Mouse (Mus musculus): ENCODE measurements around the gene Pnmt. TPM values are rescaled to one million over a fixed set of nuclear protein-coding genes. Genes with fewer than 3 reads are reported as not detected.
A peak's percentile ranks its signal among the peaks of the same experiment; 100 is the strongest.

Pnmt gene
- under 1 TPM; 0.28 to 0.77 TPM for total RNA-seq (2021)
- long read RNA-seq, experiment 1: 0 reads
- long read RNA-seq, experiment 2: 0 reads

DNA sequence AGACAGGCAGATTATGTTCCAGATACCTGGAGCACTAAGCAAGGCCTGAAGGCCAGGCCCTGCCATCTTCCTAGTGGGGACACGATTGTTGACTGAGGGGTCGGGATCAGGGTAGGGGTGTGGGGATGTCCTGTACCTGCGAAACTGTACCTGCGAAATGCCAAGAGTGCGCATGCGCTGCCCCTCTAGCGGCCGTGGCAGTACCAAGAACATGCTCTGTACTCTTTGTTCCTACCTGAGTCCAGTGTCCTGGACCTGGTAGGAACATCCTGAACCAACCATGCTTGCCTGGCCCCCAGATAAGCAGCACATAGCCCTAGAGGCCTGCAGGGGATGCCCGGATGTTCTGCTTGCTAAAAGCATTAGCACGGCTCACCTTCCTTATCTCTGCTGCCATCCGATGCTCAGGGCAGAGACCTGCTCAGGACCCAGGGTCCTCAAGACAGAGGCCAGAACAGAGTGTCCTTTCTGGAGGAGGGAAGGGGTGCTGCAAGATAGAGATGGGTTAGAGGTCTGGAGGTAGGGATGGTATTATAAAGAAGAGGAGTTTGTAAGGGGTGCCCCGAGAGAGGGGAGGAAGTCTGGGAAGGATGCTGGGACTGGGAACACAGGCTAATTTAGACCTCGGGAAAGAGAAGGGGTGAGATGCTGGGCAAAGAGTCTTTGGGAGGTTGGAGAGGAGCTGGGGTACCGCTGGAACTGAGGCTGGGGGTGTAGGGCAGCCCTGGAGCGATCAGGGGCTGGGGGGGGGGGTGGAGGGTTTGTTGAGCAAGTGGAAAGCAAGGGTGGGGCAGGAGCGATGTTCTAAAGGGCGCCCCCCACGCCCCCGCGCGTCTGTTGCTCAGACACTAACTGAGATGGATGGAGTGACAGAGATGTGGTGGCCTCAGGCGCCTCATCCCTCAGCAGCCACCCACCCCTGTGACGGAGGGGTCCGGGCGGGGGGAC lies at the start of gene Pnmt:
Pnmt (plus strand) TSS at position 813 of the 948 bp plus-strand sequence.
- DNase-seq: peak; percentile 7

DNA sequence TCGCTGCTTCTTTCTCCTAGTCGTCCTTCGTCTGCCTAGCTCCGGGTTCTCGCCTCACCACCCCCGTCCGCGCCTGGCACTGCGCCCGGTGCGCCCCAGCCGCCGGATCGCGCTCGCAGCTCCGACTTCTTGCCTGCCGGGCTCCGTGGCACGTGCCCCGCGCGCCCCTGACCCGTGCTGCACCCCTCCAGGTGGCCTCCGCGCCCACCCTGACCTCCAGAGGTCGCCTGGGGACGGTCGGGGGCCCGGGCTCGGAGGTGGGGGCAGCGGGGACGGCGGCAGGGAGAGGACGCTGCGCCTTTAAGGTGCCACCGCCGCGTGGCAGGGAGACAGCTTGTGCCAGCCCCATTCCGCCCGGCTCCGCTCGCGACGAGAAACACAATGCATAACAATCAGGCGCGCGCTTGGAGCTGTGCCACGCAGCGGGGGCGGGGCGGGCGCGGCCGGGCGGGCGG lies 47.7 kb upstream of the Pnmt start:
- peak; percentile 53 for DNase-seq

DNA sequence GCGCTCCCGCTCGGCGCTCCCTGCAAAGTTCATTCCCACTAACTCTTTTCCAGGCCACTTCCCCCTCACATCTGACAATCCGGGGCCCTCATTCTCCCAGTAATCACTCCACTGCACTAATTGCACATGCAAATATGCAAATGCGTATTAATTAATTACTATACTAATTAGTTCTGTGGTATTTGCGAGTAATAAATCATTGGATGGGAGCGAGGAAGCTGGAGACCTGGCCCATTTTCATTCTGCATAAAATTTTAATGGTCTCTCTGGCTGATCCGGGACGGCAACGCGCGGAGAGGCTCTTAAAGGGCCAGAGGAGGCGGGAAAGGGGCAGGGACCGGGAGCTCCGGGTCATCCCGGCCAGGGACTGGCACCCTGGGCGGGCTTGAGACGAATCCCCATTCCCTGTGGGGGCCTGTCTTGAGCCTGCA lies 47.2 kb upstream of the Pnmt start:
- DNase-seq: no peak

DNA sequence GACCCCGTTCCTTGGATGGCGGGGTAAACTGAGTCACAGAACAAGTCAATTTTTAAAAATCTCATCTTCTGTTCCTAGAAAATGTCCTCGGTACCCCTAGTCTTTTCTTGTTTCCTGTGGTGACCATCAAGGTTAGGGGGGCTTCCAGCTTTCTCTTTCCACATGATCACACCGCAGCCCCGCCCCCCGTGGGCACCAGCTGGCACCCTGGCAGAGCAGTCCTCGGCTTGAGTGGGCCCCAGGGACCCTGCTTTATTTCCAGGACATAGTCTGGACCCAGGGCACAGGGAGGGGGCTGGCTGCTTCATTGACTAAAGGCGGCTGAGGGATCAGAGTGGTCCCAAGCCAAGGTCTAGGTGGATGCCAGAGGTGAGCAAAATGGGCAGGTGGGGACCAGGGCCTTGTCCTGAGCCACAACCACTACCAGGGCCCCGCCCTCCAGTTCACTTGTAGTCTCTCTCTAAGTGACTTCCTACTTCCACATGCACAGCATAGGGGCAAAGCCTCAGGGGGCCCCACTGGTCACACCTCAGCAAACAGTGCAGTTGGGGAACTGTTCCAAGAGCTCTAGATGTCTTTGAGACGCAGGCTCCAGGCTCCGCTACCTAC lies 46.5 kb upstream of the Pnmt start:
- no peak for DNase-seq

- DNase-seq: no peak
Observed at GRCm38 (mm10) chr11:98340597-98340996, 45.7 kb upstream of the Pnmt start.

DNA sequence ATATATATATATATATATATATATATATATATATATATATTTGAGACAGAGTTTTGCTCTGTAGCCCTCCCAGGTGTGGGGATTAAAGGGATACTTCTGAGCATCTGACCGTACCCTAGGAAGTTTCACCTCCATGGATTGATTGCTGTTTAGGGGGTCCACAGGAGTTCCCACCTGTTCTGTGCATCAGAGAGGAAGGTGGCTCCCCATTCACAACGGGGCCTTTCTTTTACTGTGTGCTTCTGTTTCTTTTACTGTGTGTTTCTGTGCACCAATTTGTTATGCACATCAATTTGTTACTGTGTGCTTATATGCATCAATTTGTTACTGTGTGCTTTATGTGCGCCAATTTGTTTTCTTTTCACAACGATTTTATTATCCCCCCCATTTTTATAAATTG lies 45.1 kb upstream of the Pnmt start:
- DNase-seq: no peak

- peak; percentile 96 for DNase-seq
Observed at GRCm38 (mm10) chr11:98342000-98342945, 44.0 kb upstream of the Pnmt start.

GRCm38 (mm10) chr11:98345253-98345652 lies 41.0 kb upstream of the Pnmt start:
- peak; percentile 78 for DNase-seq

DNA sequence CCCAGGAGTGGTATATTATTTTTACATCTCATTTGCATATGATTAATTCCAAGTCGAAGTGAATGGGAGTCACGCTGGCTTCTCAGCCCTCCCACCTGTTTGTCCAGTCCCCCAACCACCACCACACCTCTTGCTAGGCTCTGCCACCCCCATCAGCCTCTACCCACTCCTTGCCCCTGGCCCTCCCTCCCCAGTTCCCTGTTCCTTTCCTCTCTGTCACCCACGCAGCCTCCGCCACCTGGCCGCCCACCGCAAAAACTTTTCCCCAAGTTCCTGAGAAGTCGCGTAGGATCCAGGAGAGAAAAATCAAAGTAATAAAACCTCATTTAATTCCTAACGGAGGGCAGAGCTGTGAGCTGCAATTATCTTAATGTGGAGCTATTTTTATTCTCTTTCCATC lies 40.1 kb upstream of the Pnmt start:
- no peak for DNase-seq

DNA sequence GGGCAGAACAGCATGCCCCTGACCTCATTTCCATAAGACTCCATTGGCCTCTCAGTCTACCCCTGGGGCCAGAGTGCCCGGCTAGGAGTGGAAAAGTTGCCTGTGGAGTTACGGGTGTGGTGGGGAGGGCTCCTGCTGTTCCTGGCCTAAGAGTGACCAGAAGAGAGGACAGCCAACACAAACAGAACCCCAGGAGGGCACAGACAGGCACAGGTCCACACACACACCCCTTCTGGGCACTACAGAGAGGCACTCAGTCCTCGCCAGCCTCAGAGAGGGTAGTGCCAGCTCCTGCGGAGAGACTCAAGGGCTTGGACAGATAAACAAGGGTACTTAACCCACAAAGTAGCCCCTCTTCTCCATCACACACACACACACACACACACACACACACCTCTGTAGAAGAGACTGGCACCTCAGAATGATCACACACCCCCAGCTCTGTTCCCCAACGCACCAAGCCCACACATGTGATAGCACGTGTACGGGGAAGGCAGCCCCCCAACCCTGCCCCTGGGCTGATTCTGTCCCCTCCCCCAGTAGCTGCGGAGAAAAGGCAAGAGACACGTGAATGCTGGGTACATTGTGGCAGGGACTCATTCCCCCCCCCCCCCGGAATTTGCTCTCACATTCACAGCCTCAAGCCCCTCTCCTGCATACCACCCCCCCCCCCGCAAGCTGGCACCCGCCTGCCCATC lies 38.7 kb upstream of the Pnmt start:
- no peak for DNase-seq

DNA sequence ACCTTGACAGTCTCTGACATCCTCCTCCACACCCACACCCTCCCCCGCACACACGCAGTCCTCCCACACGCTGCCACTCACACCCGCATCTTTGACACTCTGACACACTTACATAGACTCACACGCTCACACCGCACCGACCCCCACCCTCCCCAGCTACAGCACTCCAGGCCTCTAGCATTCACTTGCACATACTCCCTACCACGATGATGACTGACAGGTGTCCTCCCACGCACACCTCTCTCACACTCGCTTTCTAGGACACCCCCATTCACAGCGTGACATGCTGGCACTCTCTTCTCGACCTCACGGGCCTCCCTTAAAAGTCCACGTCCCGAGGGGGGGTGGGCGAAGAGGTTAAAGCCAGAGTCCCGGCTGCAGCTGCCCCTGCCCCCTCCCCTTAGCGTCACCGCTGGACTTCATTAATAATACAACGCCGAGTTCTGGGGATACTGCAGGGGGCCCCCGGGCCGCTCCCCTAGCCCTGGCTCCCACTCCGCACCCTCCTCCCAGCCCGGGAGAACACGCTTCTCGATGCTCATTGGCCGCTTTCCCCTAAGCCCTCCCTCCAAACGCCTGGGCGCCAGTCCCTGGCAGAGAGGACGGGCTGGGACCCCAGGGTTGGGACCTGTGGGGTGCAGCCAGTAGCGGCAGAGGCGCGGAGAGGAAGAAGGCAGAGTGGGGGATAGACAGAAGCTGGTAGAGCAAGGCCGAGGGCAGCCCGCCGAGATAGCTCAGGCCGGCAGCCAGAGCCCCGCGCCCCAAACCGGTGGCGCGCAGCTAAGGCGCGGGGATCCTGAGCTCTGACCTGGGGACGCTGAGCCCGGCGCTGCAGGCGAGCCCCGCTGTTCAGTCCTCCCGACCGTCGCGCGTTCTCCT lies 37.9 kb upstream of the Pnmt start, which contains the start of gene Ppp1r1b:
Ppp1r1b (plus strand) TSS at position 322 of the 879 bp plus-strand sequence.
- no peak for DNase-seq

DNA sequence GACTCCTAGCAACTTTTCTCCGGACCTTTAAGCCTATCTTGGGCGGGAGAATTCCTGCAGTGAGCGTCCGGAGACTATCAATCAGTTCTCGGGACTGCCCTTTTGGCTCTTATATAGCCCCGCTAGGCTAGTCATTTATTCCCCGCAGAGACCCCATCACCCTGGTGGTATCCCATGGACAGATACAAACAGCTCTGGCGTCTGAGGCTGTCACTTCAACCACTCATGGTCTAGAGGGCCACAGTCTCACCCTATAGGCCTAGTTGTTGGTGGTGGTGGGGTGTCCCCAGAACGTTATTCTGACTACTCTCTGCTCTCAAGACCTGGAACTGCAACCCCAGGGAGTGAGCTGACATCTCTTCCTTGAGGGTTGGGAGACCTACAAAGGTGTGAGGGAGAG lies 36.9 kb upstream of the Pnmt start:
- DNase-seq: no peak

- DNase-seq: no peak
Observed at GRCm38 (mm10) chr11:98352272-98352990, 33.8 kb upstream of the Pnmt start.

- no peak for DNase-seq
Observed at GRCm38 (mm10) chr11:98353651-98354211, 32.5 kb upstream of the Pnmt start.

DNA sequence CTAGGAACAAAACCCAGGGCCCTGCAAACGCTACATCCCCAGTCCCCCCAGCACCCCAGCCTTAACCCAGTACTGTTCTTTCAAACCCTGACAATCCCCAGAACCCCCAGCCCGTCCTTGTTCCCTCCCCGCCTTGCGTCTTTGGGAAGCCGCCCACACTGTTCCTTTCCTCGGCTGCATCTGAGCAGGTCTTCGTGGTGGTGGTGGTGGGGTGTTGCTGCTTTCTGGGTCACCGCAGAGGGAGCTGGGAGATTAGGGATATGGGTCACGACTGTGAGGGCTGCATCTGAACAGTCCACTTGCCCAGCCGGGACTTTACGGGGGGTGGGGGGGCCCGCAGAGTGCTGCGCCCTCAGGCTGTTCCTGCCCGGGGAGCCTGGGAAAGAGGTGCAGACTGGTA lies 31.8 kb upstream of the Pnmt start:
- no peak for DNase-seq

DNA sequence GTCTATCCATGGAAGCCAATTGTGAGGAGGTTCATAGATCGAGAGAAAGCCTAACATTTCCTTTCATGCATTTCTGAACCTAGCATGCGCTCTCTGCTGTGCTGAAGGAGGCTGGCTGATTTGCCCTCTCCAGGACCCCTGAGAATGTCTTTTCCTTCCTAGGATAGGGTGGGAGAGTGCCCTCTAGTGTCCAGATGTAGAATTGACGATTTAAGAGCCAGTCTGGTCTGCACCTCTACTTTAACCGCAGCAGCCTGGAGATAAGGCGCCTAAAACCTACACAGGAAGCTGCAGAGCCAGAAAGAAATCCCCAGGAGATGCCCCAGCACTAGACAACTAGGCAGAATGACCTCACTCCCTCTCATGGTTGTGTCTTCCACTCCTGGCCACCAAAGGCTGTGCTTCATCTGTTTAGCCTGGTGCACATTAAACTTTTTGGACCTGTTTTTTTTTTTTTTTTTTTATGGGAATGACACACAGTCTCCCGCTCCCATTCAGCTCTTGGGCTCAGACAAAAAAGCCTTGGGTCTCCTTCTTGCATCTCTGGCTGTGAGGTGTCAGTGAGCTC lies 30.4 kb upstream of the Pnmt start:
- no peak for DNase-seq

DNA sequence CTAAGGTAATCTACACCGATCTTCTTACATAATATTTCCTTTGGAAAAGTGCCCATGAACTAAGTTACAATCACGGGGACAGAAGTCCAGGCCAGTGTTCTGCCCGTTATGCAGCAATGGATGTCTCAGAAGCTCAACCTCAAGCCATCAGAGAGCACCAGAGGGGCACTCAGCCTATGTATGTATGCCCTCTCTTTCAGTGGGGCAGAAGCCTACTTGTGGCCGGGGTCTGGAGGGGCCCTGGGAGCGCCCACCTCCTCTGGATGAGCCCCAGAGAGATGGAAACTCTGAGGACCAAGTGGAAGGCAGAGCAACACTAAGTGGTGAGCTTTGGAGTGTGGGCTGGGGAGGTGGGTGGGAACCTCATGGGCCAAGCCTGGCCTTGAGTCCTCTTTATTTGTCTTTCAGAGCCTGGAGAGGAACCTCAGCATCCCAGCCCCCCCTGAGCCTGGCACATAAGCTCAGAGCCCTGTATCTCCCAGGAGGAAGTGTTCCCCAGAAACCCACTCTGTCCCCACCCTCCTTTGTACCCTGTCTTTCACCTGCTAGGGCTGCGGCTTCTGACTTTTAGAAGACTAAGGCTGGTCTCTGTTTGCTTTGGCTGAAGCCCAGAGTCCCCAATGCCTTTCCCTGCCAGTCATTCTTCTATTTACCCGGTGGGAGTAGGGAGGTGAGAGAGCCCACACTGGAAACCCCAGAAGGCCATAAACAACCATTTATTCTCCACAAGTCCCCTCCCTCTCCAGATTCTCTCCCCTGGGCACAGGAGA lies 29.4 kb upstream of the Pnmt start:
- no peak for DNase-seq
